Mouse (Mus musculus) cortical plate, adult 2 months (tissue): ENCODE measurements around the gene Agap3. TPM values are rescaled to one million over a fixed set of nuclear protein-coding genes. Genes with fewer than 3 reads are reported as not detected.

Experiments
- H3K27ac ChIP-seq: fragments of 200-500 bp; 2 replicates; pipeline ENCODE4 v1.5.1; 2012; ENCODE audit warnings: low read length, control low read depth, inconsistent platforms; ENCODE audit not compliant: insufficient read depth
- H3K4me1 ChIP-seq: fragments of 200-500 bp; 2 replicates; pipeline ENCODE4 v1.6.1; 2011; ENCODE audit warnings: low read length; ENCODE audit not compliant: control insufficient read depth, insufficient read depth
- H3K4me3 ChIP-seq: fragments of 200-500 bp; 2 replicates; pipeline ENCODE4 v1.5.1; 2011; ENCODE audit warnings: mild to moderate bottlenecking, low read length, control low read depth; ENCODE audit not compliant: insufficient read depth
- CTCF ChIP-seq: fragments of 200-500 bp; IDR thresholded peaks from 2 replicates; pipeline ENCODE4 v1.5.1; 2011; ENCODE audit warnings: mild to moderate bottlenecking, control low read depth, low read length; ENCODE audit not compliant: insufficient read depth; ENCODE audit errors: extremely low read depth
- POLR2A ChIP-seq: fragments of 200-500 bp; IDR thresholded peaks from 2 replicates; pipeline ENCODE4 v1.6.1; 2011; ENCODE audit warnings: mild to moderate bottlenecking, low read length, control low read depth; ENCODE audit not compliant: insufficient read depth; ENCODE audit errors: extremely low read depth
- polyA plus RNA-seq: library from polyadenylated mRNA; depleted of rRNA; stranded (reverse); fragments of >200 nt; gene quantifications from 2 replicates; pipeline ENCODE4 v1.2.3, GENCODE M21; 2012

The Agap3 gene
- polyA plus RNA-seq, 1 experiment, result 438 TPM

GRCm38 (mm10) chr5:24417587-24417986 lies 34.4 kb upstream of the Agap3 start:
- Histone ChIP-seq H3K4me1 (peaks cover 1% of the 10 kb centered on the region; the same call in 1 of the 2 replicates), H3K4me3 (no peak overlapping the region), H3K27ac (no peak overlapping the region)
- TF ChIP-seq POLR2A, result no peak
- TF ChIP-seq CTCF, result no peak

DNA sequence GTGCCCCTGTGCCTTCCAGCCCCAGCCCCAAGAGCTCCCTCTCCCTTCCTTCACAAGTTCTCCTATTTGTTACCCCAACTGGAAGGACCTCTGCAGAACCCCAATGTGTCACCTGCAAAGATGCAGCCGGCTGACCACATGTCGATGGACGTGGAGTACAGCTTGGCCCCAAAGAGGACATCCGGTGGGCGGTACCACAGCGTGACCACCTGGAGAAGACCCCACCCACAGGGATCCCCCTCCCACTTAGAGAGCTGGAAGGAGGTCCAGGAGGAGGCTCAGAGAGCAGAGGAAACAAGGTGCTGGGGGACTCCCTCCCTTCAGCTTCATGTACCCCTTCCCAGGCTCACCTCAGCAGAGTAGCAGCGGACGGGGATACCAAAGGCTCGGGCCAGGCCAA lies 31.6 kb upstream of the Agap3 start:
- TF ChIP-seq CTCF (no peak), POLR2A (no peak)
- Histone ChIP-seq H3K4me3 (no peak overlapping the region), H3K27ac (no peak overlapping the region), H3K4me1 (peaks cover 1% of the 10 kb centered on the region; the same call in 1 of the 2 replicates)

- H3K4me3 ChIP-seq, result peak within 1 kb of the TSS; percentile 83
- TF ChIP-seq CTCF (no peak), POLR2A (peak; percentile 71)
- 0 out of 2 replicates have a peak, but pooled peaks cover 1% of the 10 kb centered on the region for H3K4me1 ChIP-seq
Observed at GRCm38 (mm10) chr5:24423129-24424003, 28.6 kb upstream of the Agap3 start, which contains the start of the genes Cdk5 and Slc4a2. TSS of gene Cdk5 (minus strand) at chr5:24423530. TSS of gene Slc4a2 (plus strand) at chr5:24423837.

GRCm38 (mm10) chr5:24424004-24424781 lies 27.8 kb upstream of the Agap3 start:
- Histone ChIP-seq H3K27ac (peak overlapping the region; percentile 93), H3K4me3 (peak overlapping the region; percentile 83), H3K4me1 (0 out of 2 replicates have a peak, but pooled peaks cover 1% of the 10 kb centered on the region)
- TF ChIP-seq CTCF (no peak), POLR2A (no peak)

More at GRCm38 (mm10) chr5:24423129-24424003, 28.6 kb upstream of the Agap3 start, which contains the start of the genes Cdk5 and Slc4a2:
- H3K27ac ChIP-seq, result peak within 1 kb of the TSS; percentile 93

GRCm38 (mm10) chr5:24424861-24425411 lies 27.0 kb upstream of the Agap3 start:
- H3K4me3 ChIP-seq, result peak overlapping the region; percentile 83
- 0 out of 2 replicates have a peak, but pooled peaks cover 1% of the 10 kb centered on the region for H3K4me1 ChIP-seq
- TF ChIP-seq CTCF (no peak), POLR2A (0 out of 2 replicates have a peak, but pooled peaks have one; percentile 22)
- H3K27ac ChIP-seq, result peak overlapping the region; percentile 93

- Histone ChIP-seq H3K4me3 (peak overlapping the region; percentile 83), H3K4me1 (0 out of 2 replicates have a peak, but pooled peaks cover 1% of the 10 kb centered on the region), H3K27ac (no peak overlapping the region)
- no peak for TF ChIP-seq CTCF
- no peak for TF ChIP-seq POLR2A
Observed at GRCm38 (mm10) chr5:24425421-24426036, 26.4 kb upstream of the Agap3 start.

DNA sequence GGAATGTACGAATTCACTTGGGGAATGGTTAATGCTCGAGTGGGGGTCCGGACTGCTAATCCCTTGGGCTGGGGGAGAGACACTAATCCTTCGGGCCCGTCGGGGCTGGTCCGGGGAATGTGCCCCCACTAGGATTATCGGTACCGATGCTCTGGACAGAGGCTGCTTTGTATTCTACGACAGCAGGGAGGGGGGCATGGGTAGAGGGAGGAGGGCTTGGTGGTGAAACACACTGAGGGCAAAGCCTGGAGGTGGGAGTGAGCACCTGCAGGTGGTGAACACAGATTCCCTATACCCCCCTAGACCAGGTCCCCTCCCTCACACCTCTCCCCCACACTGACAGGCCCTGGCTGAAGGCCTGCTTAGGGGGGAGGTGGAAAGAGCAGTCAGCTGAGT lies 25.9 kb upstream of the Agap3 start:
- Histone ChIP-seq H3K4me3 (peak overlapping the region; percentile 83; the same call in 1 of the 2 replicates), H3K27ac (no peak overlapping the region), H3K4me1 (0 out of 2 replicates have a peak, but pooled peaks cover 1% of the 10 kb centered on the region)
- TF ChIP-seq POLR2A (no peak), CTCF (no peak)

DNA sequence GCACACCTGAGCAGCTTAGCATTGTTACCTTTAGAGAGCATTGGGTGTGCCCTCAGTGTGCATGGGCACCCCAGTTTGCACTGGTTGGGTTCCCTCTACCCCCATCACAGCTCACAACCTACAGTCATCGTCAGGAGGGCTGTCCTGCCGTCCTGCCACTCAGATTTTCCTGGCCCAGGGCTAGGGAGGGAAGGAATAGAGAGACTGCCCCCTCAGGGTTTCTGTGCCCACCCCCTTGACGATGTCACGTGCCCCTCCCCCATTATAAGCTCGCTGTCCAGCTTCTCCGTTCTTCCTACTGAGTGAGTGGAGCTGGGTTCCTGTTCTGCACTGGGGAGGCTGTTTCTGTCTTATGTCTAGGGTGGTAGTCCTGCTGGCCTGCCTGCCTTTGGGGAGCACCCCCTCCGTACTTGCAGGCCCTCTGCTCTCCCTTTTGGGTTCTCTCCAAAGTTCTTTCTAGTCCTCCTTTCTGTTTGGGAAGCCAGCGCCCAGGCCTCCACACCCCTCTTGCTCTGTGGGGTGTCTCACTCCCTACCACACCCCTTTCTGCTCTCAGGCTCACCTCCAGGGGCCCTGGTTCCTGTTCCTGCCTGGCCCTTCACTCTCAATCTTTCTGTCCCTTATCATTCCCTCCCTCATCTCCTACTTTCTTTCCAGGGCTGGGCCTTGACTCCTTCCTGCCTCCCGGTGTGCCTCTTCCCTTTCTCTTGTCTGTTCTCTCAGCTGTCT lies 25.3 kb upstream of the Agap3 start:
- no peak for TF ChIP-seq CTCF
- no peak for TF ChIP-seq POLR2A
- 0 out of 2 replicates have a peak, but pooled peaks cover 1% of the 10 kb centered on the region for H3K4me1 ChIP-seq
- H3K4me3 ChIP-seq, result no peak overlapping the region

GRCm38 (mm10) chr5:24427285-24427633 lies 24.7 kb upstream of the Agap3 start:
- TF ChIP-seq POLR2A, result no peak
- no peak for TF ChIP-seq CTCF
- H3K4me3 ChIP-seq, result no peak overlapping the region
- H3K27ac ChIP-seq, result no peak overlapping the region
- 0 out of 2 replicates have a peak, but pooled peaks cover 1% of the 10 kb centered on the region for H3K4me1 ChIP-seq

More for the DNA sequence above, 25.3 kb upstream of the Agap3 start:
- H3K27ac ChIP-seq, result no peak overlapping the region
